Mouse (Mus musculus) olfactory bulb, adult 2 months (tissue): ENCODE measurements at regions not wholly inside any gene's neighbourhood (a gene's known extent, or its start where the extent isn't known, plus 50 kb on each side); places are given as distances from the start of the nearest gene placed in this dataset.

Experiments used
- CTCF ChIP-seq: fragments of 200-500 bp; IDR thresholded peaks from 2 replicates; pipeline ENCODE4 v1.5.1; 2012; ENCODE audit warnings: low read depth, mild to moderate bottlenecking, low read length, moderate library complexity; ENCODE audit not compliant: insufficient read depth
- POLR2A ChIP-seq: fragments of 200-500 bp; IDR thresholded peaks from 2 replicates; pipeline ENCODE4 v1.6.1; 2012; ENCODE audit warnings: mild to moderate bottlenecking, low read depth, low read length, moderate library complexity; ENCODE audit not compliant: insufficient read depth

DNA sequence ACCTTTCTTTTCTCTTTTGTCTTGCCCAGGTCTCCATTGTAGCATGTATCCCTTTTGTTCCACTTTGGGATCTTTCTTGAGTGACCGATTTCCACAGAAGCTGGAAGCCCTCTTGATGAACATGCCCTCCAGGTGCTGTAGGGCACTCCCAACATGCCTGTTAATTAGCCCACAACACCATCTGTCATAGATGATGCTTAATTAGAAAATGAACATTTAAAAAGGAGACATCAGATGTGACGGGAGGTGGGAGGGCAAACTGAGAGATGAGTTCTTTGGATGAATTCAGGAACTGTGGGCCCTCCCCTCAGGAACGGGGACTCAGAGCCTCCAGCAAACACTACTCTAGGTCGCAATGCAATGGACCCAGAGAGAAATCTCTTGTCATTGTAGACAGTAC lies 209.8 kb downstream of the Cd83 start:
- TF ChIP-seq POLR2A (no peak), CTCF (no peak)
